Mouse (Mus musculus): ENCODE data around the gene Slc1a7. TPM values are rescaled to one million over a fixed set of nuclear protein-coding genes. Genes with fewer than 3 reads are reported as not detected.
A peak's percentile ranks its signal among the peaks of the same experiment; 100 is the strongest.

Slc1a7 gene
- 0.41 TPM in 1 of 2 replicates, not detected in the other for polyA plus RNA-seq (2014; fragmentation: Nextera tagmentation; extraction: Ambion mirVana)

- no peak within 1 kb of the TSS for H3K4me3 ChIP-seq (ENCODE audit: low read depth, low read length)
Observed at GRCm38 (mm10) chr4:107967966-107968682, at the start of gene Slc1a7. Gene Slc1a7, plus strand, starts transcription at chr4:107968332.

GRCm38 (mm10) chr4:107920336-107920735, 47.8 kb upstream of the Slc1a7 start:
- Histone ChIP-seq H3K4me1 (ENCODE audit: control insufficient read depth, insufficient read depth, low read length) (peaks cover 14% of the 10 kb centered on the region; the same call in 1 of the 2 replicates), H3K9ac (replicated peaks; ENCODE audit: low read depth, low read length) (no peak overlapping the region), H3K27me3 (ENCODE audit: control insufficient read depth, insufficient read depth, low read length) (no peaks in the 10 kb centered on the region), H3K9me3 (ENCODE audit: control insufficient read depth, low read depth, low read length) (no peaks in the 10 kb centered on the region), H3K36me3 (ENCODE audit: control insufficient read depth, insufficient read depth, low read length) (no peaks in the 10 kb centered on the region), H3K27ac (ENCODE audit: low read length) (no peak overlapping the region), H3K4me2 (replicated peaks; ENCODE audit: low read depth, low read length) (no peak overlapping the region), H3K4me3 (ENCODE audit: low read depth, low read length) (no peak overlapping the region)
- WGBS: 93% methylated on average over 2 of the region's 2 CpGs
- no peak for ATAC-seq (ENCODE audit: insufficient number of reproducible peaks, insufficient read depth, low FRiP score, low read depth)

More at GRCm38 (mm10) chr4:107967966-107968682, at the start of gene Slc1a7:
- Histone ChIP-seq H3K9me3 (ENCODE audit: control insufficient read depth, low read depth, low read length) (no peaks in the 10 kb centered on the region), H3K4me2 (replicated peaks; ENCODE audit: low read depth, low read length) (no peak within 1 kb of the TSS), H3K9ac (replicated peaks; ENCODE audit: low read depth, low read length) (no peak within 1 kb of the TSS), H3K4me1 (ENCODE audit: control insufficient read depth, insufficient read depth, low read length) (no peaks in the 10 kb centered on the region), H3K27ac (ENCODE audit: low read length) (no peak within 1 kb of the TSS), H3K27me3 (ENCODE audit: control insufficient read depth, insufficient read depth, low read length) (no peaks in the 10 kb centered on the region), H3K36me3 (ENCODE audit: control insufficient read depth, insufficient read depth, low read length) (no peaks in the 10 kb centered on the region)
- 82% methylated on average over 16 of the region's 16 CpGs for WGBS
- ATAC-seq (ENCODE audit: insufficient number of reproducible peaks, insufficient read depth, low FRiP score, low read depth): no peak

DNA sequence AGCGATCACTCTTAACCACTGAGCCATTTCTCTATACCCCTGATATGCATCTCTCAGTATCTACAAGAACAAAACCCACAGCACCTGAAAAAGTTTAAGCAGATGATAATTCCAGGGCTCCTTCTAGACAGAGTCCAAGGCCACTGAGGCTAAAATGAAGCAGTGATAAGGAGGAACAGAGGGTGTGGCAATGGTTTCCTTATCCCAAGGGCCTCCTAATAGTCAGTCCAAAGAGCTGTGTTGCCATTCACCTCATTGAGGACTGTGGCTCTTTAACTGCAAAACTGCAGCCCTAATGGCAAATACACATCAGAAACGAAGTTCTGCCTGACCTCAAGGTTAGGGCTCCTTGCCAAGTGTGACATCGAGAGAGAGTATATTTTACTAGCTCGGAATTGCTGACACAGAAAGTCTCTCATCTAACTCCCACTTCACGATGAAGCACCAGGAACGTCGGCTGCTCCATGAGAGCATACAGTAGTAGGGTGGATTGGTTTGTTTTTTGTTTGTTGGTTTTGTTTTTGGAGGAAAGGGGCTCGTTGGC, 46.9 kb upstream of the Slc1a7 start:
- no peaks in the 10 kb centered on the region for H3K9me3 ChIP-seq (ENCODE audit: control insufficient read depth, low read depth, low read length)
- no peaks in the 10 kb centered on the region for H3K36me3 ChIP-seq (ENCODE audit: control insufficient read depth, insufficient read depth, low read length)
- WGBS: 58% methylated on average over 8 of the region's 8 CpGs
- no peaks in the 10 kb centered on the region for H3K27me3 ChIP-seq (ENCODE audit: control insufficient read depth, insufficient read depth, low read length)
- H3K4me3 ChIP-seq (ENCODE audit: low read depth, low read length): no peak overlapping the region
- no peak for ATAC-seq (ENCODE audit: insufficient number of reproducible peaks, insufficient read depth, low FRiP score, low read depth)
- peaks cover 14% of the 10 kb centered on the region; the same call in 1 of the 2 replicates for H3K4me1 ChIP-seq (ENCODE audit: control insufficient read depth, insufficient read depth, low read length)
- no peak overlapping the region for H3K27ac ChIP-seq (ENCODE audit: low read length)
- no peak overlapping the region for H3K4me2 ChIP-seq (replicated peaks; ENCODE audit: low read depth, low read length)
- no peak overlapping the region for H3K9ac ChIP-seq (replicated peaks; ENCODE audit: low read depth, low read length)

GRCm38 (mm10) chr4:107921952-107922351, 46.2 kb upstream of the Slc1a7 start:
- no peaks in the 10 kb centered on the region for H3K27me3 ChIP-seq (ENCODE audit: control insufficient read depth, insufficient read depth, low read length)
- no peak overlapping the region for H3K27ac ChIP-seq (ENCODE audit: low read length)
- H3K36me3 ChIP-seq (ENCODE audit: control insufficient read depth, insufficient read depth, low read length): no peaks in the 10 kb centered on the region
- H3K4me3 ChIP-seq (ENCODE audit: low read depth, low read length): peak overlapping the region; percentile 87; the same call in 1 of the 2 replicates
- H3K4me2 ChIP-seq (replicated peaks; ENCODE audit: low read depth, low read length): peak overlapping the region; percentile 72
- 0 out of 2 replicates have a peak, but pooled peaks have one; percentile 14 for ATAC-seq (ENCODE audit: insufficient number of reproducible peaks, insufficient read depth, low FRiP score, low read depth)
- H3K9ac ChIP-seq (replicated peaks; ENCODE audit: low read depth, low read length): 0 out of 2 replicates have a peak overlapping the region, but pooled peaks have one; percentile 89
- H3K9me3 ChIP-seq (ENCODE audit: control insufficient read depth, low read depth, low read length): no peaks in the 10 kb centered on the region
- 65% methylated on average over 4 of the region's 4 CpGs for WGBS
- H3K4me1 ChIP-seq (ENCODE audit: control insufficient read depth, insufficient read depth, low read length): peaks cover 14% of the 10 kb centered on the region; the same call in 1 of the 2 replicates

DNA sequence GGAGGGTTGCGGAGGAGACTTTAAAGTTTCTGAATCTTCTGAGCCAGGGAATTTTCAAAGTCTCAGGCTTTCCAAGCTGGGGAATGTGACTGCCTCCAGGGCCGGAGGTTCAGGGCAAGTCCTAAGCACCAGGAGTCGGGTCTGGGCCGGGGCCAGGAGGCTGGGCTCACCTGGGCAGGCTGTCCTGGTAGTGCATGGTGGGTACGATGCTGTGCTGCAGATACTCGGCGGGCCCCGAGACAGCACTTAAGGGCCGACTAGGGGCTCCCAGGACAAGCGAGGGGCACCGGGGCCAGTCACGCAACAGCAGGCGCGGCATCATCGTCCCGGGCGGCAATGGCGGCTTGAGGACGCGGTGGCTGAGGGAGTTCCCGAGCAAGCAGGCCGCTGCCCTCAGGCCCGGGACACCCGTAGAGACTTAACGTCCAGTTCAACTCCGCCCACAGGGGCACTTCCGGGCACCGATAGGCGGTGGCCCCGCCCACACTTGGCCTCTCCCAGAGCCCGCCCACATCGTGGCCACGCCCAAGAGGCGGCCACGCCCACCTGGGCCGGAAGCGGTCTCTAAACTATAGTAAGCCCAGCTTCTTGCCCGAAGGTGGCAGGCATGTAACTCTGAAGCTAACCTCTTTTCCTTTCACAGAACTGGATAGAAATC, 44.9 kb upstream of the Slc1a7 start, which contains the start of gene Cpt2:
Gene Cpt2 (minus strand): TSS at position 466 of the 658 bp plus-strand sequence.
- H3K9me3 ChIP-seq (ENCODE audit: control insufficient read depth, low read depth, low read length): no peaks in the 10 kb centered on the region
- H3K36me3 ChIP-seq (ENCODE audit: control insufficient read depth, insufficient read depth, low read length): no peaks in the 10 kb centered on the region
- WGBS: under 1% methylated on average over 38 of the region's 38 CpGs
- H3K4me3 ChIP-seq (ENCODE audit: low read depth, low read length): peak within 1 kb of the TSS; percentile 87
- peak within 1 kb of the TSS; percentile 79; the same call in 1 of the 2 replicates for H3K27ac ChIP-seq (ENCODE audit: low read length)
- no peaks in the 10 kb centered on the region for H3K27me3 ChIP-seq (ENCODE audit: control insufficient read depth, insufficient read depth, low read length)
- ATAC-seq (ENCODE audit: insufficient number of reproducible peaks, insufficient read depth, low FRiP score, low read depth): peak; percentile 96
- peak within 1 kb of the TSS; percentile 89 for H3K9ac ChIP-seq (replicated peaks; ENCODE audit: low read depth, low read length)
- peak within 1 kb of the TSS; percentile 72 for H3K4me2 ChIP-seq (replicated peaks; ENCODE audit: low read depth, low read length)
- peaks cover 14% of the 10 kb centered on the region; the same call in 1 of the 2 replicates for H3K4me1 ChIP-seq (ENCODE audit: control insufficient read depth, insufficient read depth, low read length)

- H3K4me1 ChIP-seq (ENCODE audit: control insufficient read depth, insufficient read depth, low read length): peaks cover 14% of the 10 kb centered on the region; the same call in 1 of the 2 replicates
- no peaks in the 10 kb centered on the region for H3K36me3 ChIP-seq (ENCODE audit: control insufficient read depth, insufficient read depth, low read length)
- H3K27me3 ChIP-seq (ENCODE audit: control insufficient read depth, insufficient read depth, low read length): no peaks in the 10 kb centered on the region
- peak overlapping the region; percentile 72 for H3K4me2 ChIP-seq (replicated peaks; ENCODE audit: low read depth, low read length)
- H3K4me3 ChIP-seq (ENCODE audit: low read depth, low read length): peak overlapping the region; percentile 87
- H3K27ac ChIP-seq (ENCODE audit: low read length): no peak overlapping the region
- peak overlapping the region; percentile 89; the same call in 1 of the 2 replicates for H3K9ac ChIP-seq (replicated peaks; ENCODE audit: low read depth, low read length)
- ATAC-seq (ENCODE audit: insufficient number of reproducible peaks, insufficient read depth, low FRiP score, low read depth): no peak; the same call in 1 of the 2 replicates
- no peaks in the 10 kb centered on the region for H3K9me3 ChIP-seq (ENCODE audit: control insufficient read depth, low read depth, low read length)
- 54% methylated on average over 7 of the region's 7 CpGs for WGBS
Observed at GRCm38 (mm10) chr4:107923803-107924194, 44.3 kb upstream of the Slc1a7 start.

DNA sequence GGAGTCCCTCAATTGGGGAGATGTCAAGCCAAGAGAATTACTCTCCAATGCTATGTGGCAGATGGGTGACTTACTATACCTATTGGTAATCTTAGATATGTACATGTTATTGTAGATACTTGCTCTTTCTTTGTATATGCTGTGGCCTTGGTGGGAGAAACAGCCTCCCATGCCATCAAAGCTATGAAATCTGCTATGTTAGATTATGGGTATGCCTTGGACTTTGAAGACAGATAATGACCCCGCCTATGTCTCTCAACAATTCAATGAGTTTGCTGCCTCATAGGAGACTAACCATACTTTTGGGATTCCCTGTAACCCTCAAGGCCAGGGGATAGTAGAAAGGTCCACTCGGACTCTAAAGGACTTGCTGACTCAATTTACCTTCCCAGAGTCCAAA, 39.9 kb upstream of the Slc1a7 start:
- no peak overlapping the region for H3K4me2 ChIP-seq (replicated peaks; ENCODE audit: low read depth, low read length)
- no peak overlapping the region for H3K4me3 ChIP-seq (ENCODE audit: low read depth, low read length)
- no peaks in the 10 kb centered on the region for H3K9me3 ChIP-seq (ENCODE audit: control insufficient read depth, low read depth, low read length)
- no peak overlapping the region for H3K9ac ChIP-seq (replicated peaks; ENCODE audit: low read depth, low read length)
- H3K36me3 ChIP-seq (ENCODE audit: control insufficient read depth, insufficient read depth, low read length): no peaks in the 10 kb centered on the region
- no peaks in the 10 kb centered on the region for H3K4me1 ChIP-seq (ENCODE audit: control insufficient read depth, insufficient read depth, low read length)
- 60% methylated on average over 2 of the region's 2 CpGs for WGBS
- no peak for ATAC-seq (ENCODE audit: insufficient number of reproducible peaks, insufficient read depth, low FRiP score, low read depth)
- H3K27ac ChIP-seq (ENCODE audit: low read length): no peak overlapping the region
- H3K27me3 ChIP-seq (ENCODE audit: control insufficient read depth, insufficient read depth, low read length): no peaks in the 10 kb centered on the region

DNA sequence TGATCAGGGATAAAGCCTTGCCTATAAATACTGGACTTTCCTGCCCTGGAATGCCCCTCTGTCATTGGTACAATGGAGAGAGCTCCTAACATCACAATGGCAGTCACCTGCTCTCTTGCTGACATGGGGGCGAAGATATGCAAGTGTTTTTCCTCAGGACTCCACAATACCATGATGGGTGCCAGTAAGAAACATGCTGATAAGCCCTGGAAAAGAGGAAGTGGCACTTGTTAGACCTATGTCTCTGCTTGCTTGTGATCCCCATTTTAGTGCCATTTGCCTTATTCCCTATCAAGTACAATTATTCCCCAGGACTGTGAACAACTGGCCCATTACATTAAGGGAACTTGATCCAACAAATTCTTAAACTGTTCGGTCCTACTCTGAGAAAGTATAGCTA, 39.4 kb upstream of the Slc1a7 start:
- Histone ChIP-seq H3K4me3 (ENCODE audit: low read depth, low read length) (no peak overlapping the region), H3K9me3 (ENCODE audit: control insufficient read depth, low read depth, low read length) (no peaks in the 10 kb centered on the region), H3K4me2 (replicated peaks; ENCODE audit: low read depth, low read length) (no peak overlapping the region), H3K9ac (replicated peaks; ENCODE audit: low read depth, low read length) (no peak overlapping the region), H3K27me3 (ENCODE audit: control insufficient read depth, insufficient read depth, low read length) (no peaks in the 10 kb centered on the region), H3K4me1 (ENCODE audit: control insufficient read depth, insufficient read depth, low read length) (no peaks in the 10 kb centered on the region), H3K36me3 (ENCODE audit: control insufficient read depth, insufficient read depth, low read length) (no peaks in the 10 kb centered on the region), H3K27ac (ENCODE audit: low read length) (no peak overlapping the region)
- 78% methylated on average over 2 of the region's 2 CpGs for WGBS
- no peak for ATAC-seq (ENCODE audit: insufficient number of reproducible peaks, insufficient read depth, low FRiP score, low read depth)

Data from stomach, embryonic 14.5 days (tissue).